Comparison of ENCODE assay signal across 18 mouse cellular contexts in the genomic region with DNA sequence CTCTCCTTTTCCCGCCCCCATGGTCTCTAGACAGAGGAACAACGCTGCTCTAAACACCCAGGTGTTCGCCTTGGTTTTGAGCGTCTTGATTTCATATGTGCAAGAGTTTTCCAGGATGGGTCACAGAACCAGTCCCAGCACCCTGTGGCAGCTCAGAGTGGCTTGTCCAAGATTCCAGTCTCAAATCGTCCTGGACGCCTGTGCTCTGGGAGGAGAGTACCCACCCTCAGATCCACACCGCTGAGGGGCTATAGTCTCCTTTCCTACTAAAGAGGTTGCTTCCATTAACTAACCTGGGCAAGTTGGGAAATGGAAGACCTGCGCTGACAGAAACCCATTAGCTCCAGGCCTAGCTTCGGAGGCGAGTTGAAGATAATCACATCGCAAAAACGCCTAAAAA. TPM values are rescaled to one million over a fixed set of nuclear protein-coding genes. Genes with fewer than 3 reads are reported as not detected.
"Had no signal": no experiment of that assay in that cellular context is flagged by ENCODE, and none has a peak within 500 bp of the region (broad histone marks: within the 10 kb centered on the region; RNA-seq: fewer than 3 reads in every experiment).

No protein-coding gene starts in this region.

- ATAC-seq: lung, postnatal 0 days had no signal

- H3K9me3 ChIP-seq: liver, embryonic 15.5 days had no signal

- H3K9ac ChIP-seq: liver, embryonic 15.5 days had no signal

- H3K4me2 ChIP-seq: liver, embryonic 15.5 days had no signal

- H3K27ac ChIP-seq: kidney, postnatal 0 days; liver, embryonic 15.5 days had no signal

- DNase-seq: kidney, adult 11 months; kidney, adult 9 months; kidney, postnatal 36 days; layer of hippocampus, adult 9-11 months; lung, adult 2 months; lung, postnatal 36 days; right cerebral cortex, postnatal 4 days; spleen, adult 18-20 months; thymus, postnatal 36 days had no signal

- H3K36me3 ChIP-seq: liver, embryonic 15.5 days had no signal

- H3K4me3 ChIP-seq: liver, embryonic 15.5 days had no signal

RNA-seq across cellular contexts. Expression of gene Foxd3, which starts 5.9 kb away (rescaled TPM):
- total RNA-seq: layer of hippocampus, adult 18-20 months; left cerebral cortex, postnatal 36 days; megakaryocyte progenitor cell, adult 5-6 weeks; neutrophil, adult 5-6 weeks had no signal
- polyA plus RNA-seq: liver, embryonic 15.5 days; midbrain, postnatal 0 days; thymus, postnatal 0 days had no signal
